Mouse (Mus musculus): Measurements from ENCODE around the gene Gm21739. TPM values are rescaled to one million over a fixed set of nuclear protein-coding genes. Genes with fewer than 3 reads are reported as not detected.

Gm21739 gene
- not detected in 2 replicates for polyA plus RNA-seq (2015; fragmentation: Nextera tagmentation; extraction: Ambion mirVana)

GRCm38 (mm10) chrY:44264344-44264743, at the start of gene Gm21739:
Gene Gm21739, minus strand, starts transcription at chrY:44264444.

